Mouse (Mus musculus): ENCODE results near the gene Dbndd2. TPM values are rescaled to one million over a fixed set of nuclear protein-coding genes. Genes with fewer than 3 reads are reported as not detected.

The Dbndd2 gene
- total and polyA plus RNA-seq, 2 experiments from 2014 or later: 16.9 to 22.3 TPM

DNA sequence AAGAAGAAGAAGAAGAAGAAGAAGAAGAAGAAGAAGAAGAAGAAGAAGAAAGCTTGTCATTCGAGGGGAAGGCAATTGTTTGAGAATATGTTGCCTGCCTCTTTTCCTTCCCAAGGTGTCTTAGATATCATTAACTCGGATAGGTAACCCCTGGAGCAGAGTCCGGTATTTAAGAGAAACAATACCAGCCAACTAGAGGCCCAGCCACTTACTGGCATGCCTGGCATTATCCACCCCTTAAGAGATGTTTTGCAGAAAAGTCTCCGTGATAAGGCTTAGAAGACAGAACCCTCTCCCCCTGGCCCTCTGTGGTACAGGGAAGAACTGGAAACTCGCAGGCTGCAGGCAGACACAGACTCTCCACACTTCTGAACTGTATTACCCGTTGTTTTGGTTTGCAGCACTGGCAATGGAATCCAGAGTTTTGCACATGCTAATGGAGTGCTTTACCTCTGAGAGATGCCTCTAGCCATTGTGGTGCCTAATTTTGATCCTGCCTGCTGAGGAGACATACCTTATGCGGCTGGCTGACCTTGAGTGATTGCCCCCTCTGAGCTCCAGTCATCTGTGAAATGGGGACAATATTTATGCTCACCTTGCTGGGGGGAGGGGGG is 31.9 kb upstream of the Dbndd2 start:
- no peak for TF ChIP-seq CTCF (IDR thresholded peaks at IDR 0.05; ENCODE audit: low read depth)
- TF ChIP-seq EP300 (IDR thresholded peaks at IDR 0.05; ENCODE audit: low read depth): no peak
- Histone ChIP-seq H3K9me3 (replicated peaks; ENCODE audit: control insufficient read depth, low read length) (no peaks in the 10 kb centered on the region), H3K36me3 (replicated peaks; ENCODE audit: control insufficient read depth, insufficient read depth, low read length) (no peaks in the 10 kb centered on the region), H3K4me2 (ENCODE audit: low read depth, low read length) (no peak overlapping the region), H3K4me3 (ENCODE audit: low read depth, low read length) (no peak overlapping the region), H3K4me1 (ENCODE audit: control insufficient read depth, insufficient read depth) (peaks cover 43% of the 10 kb centered on the region), H3K27me3 (ENCODE audit: control insufficient read depth, insufficient read depth, low read length) (0 out of 2 replicates have a peak, but pooled peaks cover 4% of the 10 kb centered on the region), H3K27ac (ENCODE audit: low read depth) (no peak overlapping the region), H3K9ac (replicated peaks; ENCODE audit: low read depth, low read length) (no peak overlapping the region)
- DNase-seq (ENCODE audit: low spot score): no peak
- ATAC-seq (ENCODE audit: insufficient read depth, low read depth): no peak
- 60% methylated on average over 7 of the region's 7 CpGs for WGBS

DNA sequence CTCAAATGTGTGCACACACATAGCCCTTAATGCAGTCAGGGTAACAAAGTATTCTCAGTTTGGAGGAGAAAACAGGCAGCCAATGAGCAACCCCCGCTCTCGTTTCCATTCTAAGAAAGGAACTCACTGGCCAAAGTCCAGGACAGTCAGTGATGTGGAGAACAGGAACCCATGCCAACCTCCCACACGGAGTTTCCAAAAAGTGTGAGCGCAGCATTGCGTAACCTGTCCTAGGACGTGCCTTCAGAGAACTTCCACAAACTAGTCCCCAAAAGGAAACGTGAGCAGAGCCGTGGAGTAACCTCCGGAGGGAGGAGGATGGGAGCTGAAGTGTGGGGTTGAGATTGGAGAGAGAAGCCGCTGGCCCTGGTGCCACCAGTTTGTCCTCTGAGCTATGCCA is 31.1 kb upstream of the Dbndd2 start:
- ATAC-seq (ENCODE audit: insufficient read depth, low read depth) (peak; percentile 39; the same call in 1 of the 2 replicates), DNase-seq (ENCODE audit: low spot score) (peak; percentile 72)
- H3K9ac ChIP-seq (replicated peaks; ENCODE audit: low read depth, low read length): no peak overlapping the region
- 15% methylated on average over 10 of the region's 10 CpGs for WGBS
- H3K9me3 ChIP-seq (replicated peaks; ENCODE audit: control insufficient read depth, low read length): no peaks in the 10 kb centered on the region
- no peaks in the 10 kb centered on the region for H3K36me3 ChIP-seq (replicated peaks; ENCODE audit: control insufficient read depth, insufficient read depth, low read length)
- no peaks in the 10 kb centered on the region for H3K27me3 ChIP-seq (ENCODE audit: control insufficient read depth, insufficient read depth, low read length)
- peak overlapping the region; percentile 65 for H3K27ac ChIP-seq (ENCODE audit: low read depth)
- H3K4me3 ChIP-seq (ENCODE audit: low read depth, low read length): no peak overlapping the region
- 0 out of 2 replicates have a peak overlapping the region, but pooled peaks have one; percentile 10 for H3K4me2 ChIP-seq (ENCODE audit: low read depth, low read length)
- TF ChIP-seq CTCF (IDR thresholded peaks at IDR 0.05; ENCODE audit: low read depth) (no peak), EP300 (IDR thresholded peaks at IDR 0.05; ENCODE audit: low read depth) (no peak)
- H3K4me1 ChIP-seq (ENCODE audit: control insufficient read depth, insufficient read depth): peaks cover 39% of the 10 kb centered on the region

GRCm38 (mm10) chr2:164455421-164456190 is 30.3 kb upstream of the Dbndd2 start:
- no peaks in the 10 kb centered on the region for H3K9me3 ChIP-seq (replicated peaks; ENCODE audit: control insufficient read depth, low read length)
- H3K4me2 ChIP-seq (ENCODE audit: low read depth, low read length): no peak overlapping the region
- TF ChIP-seq EP300 (IDR thresholded peaks at IDR 0.05; ENCODE audit: low read depth) (0 out of 2 replicates have a peak, but pooled peaks have one; percentile 60), CTCF (IDR thresholded peaks at IDR 0.05; ENCODE audit: low read depth) (no peak)
- no peak overlapping the region for H3K9ac ChIP-seq (replicated peaks; ENCODE audit: low read depth, low read length)
- DNase-seq (ENCODE audit: low spot score): peak; percentile 31
- H3K4me1 ChIP-seq (ENCODE audit: control insufficient read depth, insufficient read depth): peaks cover 39% of the 10 kb centered on the region
- no peak for ATAC-seq (ENCODE audit: insufficient read depth, low read depth)
- peak overlapping the region; percentile 65 for H3K27ac ChIP-seq (ENCODE audit: low read depth)
- H3K4me3 ChIP-seq (ENCODE audit: low read depth, low read length): no peak overlapping the region
- 61% methylated on average over 6 of the region's 6 CpGs for WGBS
- H3K36me3 ChIP-seq (replicated peaks; ENCODE audit: control insufficient read depth, insufficient read depth, low read length): no peaks in the 10 kb centered on the region
- no peaks in the 10 kb centered on the region for H3K27me3 ChIP-seq (ENCODE audit: control insufficient read depth, insufficient read depth, low read length)

GRCm38 (mm10) chr2:164456413-164456812 is 29.5 kb upstream of the Dbndd2 start:
- Histone ChIP-seq H3K4me3 (ENCODE audit: low read depth, low read length) (no peak overlapping the region), H3K27me3 (ENCODE audit: control insufficient read depth, insufficient read depth, low read length) (no peaks in the 10 kb centered on the region), H3K27ac (ENCODE audit: low read depth) (peak overlapping the region; percentile 30; the same call in 1 of the 2 replicates), H3K36me3 (replicated peaks; ENCODE audit: control insufficient read depth, insufficient read depth, low read length) (no peaks in the 10 kb centered on the region), H3K4me1 (ENCODE audit: control insufficient read depth, insufficient read depth) (peaks cover 40% of the 10 kb centered on the region), H3K4me2 (ENCODE audit: low read depth, low read length) (no peak overlapping the region), H3K9me3 (replicated peaks; ENCODE audit: control insufficient read depth, low read length) (no peaks in the 10 kb centered on the region), H3K9ac (replicated peaks; ENCODE audit: low read depth, low read length) (no peak overlapping the region)
- TF ChIP-seq CTCF (IDR thresholded peaks at IDR 0.05; ENCODE audit: low read depth) (no peak), EP300 (IDR thresholded peaks at IDR 0.05; ENCODE audit: low read depth) (no peak)
- DNase-seq (ENCODE audit: low spot score): no peak
- WGBS: 78% methylated on average over 1 of the region's 1 CpGs
- no peak for ATAC-seq (ENCODE audit: insufficient read depth, low read depth)

DNA sequence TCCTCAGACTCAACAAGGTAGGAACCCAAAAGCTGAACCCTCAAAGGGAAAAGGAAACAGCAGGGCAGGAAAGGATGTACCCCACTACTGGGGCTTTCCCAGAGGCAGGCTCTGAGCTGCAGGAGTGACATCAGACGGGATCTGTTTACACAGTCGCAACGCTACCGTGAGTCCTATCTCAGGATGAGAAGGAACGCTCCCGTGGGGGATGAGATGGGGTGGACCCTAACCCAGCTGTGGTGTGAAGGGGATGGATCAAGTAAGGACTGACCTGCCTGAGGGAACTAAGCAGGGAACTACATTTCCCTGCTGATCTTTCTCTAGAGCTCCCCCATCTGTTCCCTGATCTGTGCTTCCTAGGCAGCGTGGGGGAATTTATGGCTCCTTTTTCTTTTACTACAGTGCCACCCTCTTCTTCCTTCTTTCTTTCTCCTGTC is 29.0 kb upstream of the Dbndd2 start, which contains the start of gene Sys1:
Gene Sys1, plus strand, starts transcription at position 101 of the 437 bp plus-strand sequence.
- peaks cover 45% of the 10 kb centered on the region for H3K4me1 ChIP-seq (ENCODE audit: control insufficient read depth, insufficient read depth)
- no peak within 1 kb of the TSS for H3K4me3 ChIP-seq (ENCODE audit: low read depth, low read length)
- no peak for ATAC-seq (ENCODE audit: insufficient read depth, low read depth)
- H3K9me3 ChIP-seq (replicated peaks; ENCODE audit: control insufficient read depth, low read length): no peaks in the 10 kb centered on the region
- no peaks in the 10 kb centered on the region for H3K36me3 ChIP-seq (replicated peaks; ENCODE audit: control insufficient read depth, insufficient read depth, low read length)
- no peak for DNase-seq (ENCODE audit: low spot score)
- H3K4me2 ChIP-seq (ENCODE audit: low read depth, low read length): peak within 1 kb of the TSS; percentile 28; the same call in 1 of the 2 replicates
- H3K27ac ChIP-seq (ENCODE audit: low read depth): peak within 1 kb of the TSS; percentile 34
- TF ChIP-seq CTCF (IDR thresholded peaks at IDR 0.05; ENCODE audit: low read depth): peak; percentile 16
- no peak for TF ChIP-seq EP300 (IDR thresholded peaks at IDR 0.05; ENCODE audit: low read depth)
- H3K27me3 ChIP-seq (ENCODE audit: control insufficient read depth, insufficient read depth, low read length): no peaks in the 10 kb centered on the region
- WGBS: 11% methylated on average over 7 of the region's 7 CpGs
- H3K9ac ChIP-seq (replicated peaks; ENCODE audit: low read depth, low read length): no peak within 1 kb of the TSS
